Mouse (Mus musculus) liver, embryonic 14.5 days (tissue): ENCODE measurements around the gene Zfp296. TPM values are rescaled to one million over a fixed set of nuclear protein-coding genes. Genes with fewer than 3 reads are reported as not detected.

Experiments used
- ATAC-seq: fragments of 200-750 bp; cut with Nextera tagmentation; 2 replicates; pipeline ENCODE4 v1.8.0; 2017; ENCODE audit warnings: moderate number of reproducible peaks, mild to moderate bottlenecking, moderate library complexity; ENCODE audit not compliant: insufficient read depth
- DNase-seq, 3 experiments: peaks; one replicate each; pipeline ENCODE4 v3.0.0-alpha.2; 2012 to 2013; ENCODE audit warnings: low read depth in 3 of 3, low spot score in 3 of 3
- H3K27ac ChIP-seq: fragments of 300-500 bp; sonication (generic); 2 replicates; pipeline ENCODE4 v1.5.1; 2014; ENCODE audit warnings: moderate library complexity, mild to moderate bottlenecking, control low read depth, inconsistent platforms
- H3K27me3 ChIP-seq: fragments of 300-500 bp; sonication (generic); 2 replicates; pipeline ENCODE4 v1.6.1; 2014; ENCODE audit warnings: mild to moderate bottlenecking, low read length, moderate library complexity; ENCODE audit not compliant: control insufficient read depth, insufficient read depth
- H3K36me3 ChIP-seq: fragments of 300-500 bp; sonication (generic); replicated peaks from 2 replicates; pipeline ENCODE4 v1.6.1; 2014; ENCODE audit warnings: low read depth; ENCODE audit not compliant: control insufficient read depth, insufficient read depth
- H3K4me1 ChIP-seq, 2 experiments: fragments of 200-500 bp in 1 of 2; fragments of 300-500 bp in 1 of 2; sonication (generic) in 1 of 2; replicated peaks; 2 replicates each; pipeline ENCODE4 v1.6.1; 2012 to 2014; ENCODE audit warnings: antibody characterized with exemption in 1 of 2, inconsistent platforms in 1 of 2, low read length in 1 of 2; ENCODE audit not compliant: control insufficient read depth in 2 of 2, insufficient read depth in 2 of 2
- H3K4me2 ChIP-seq: fragments of 300-500 bp; sonication (generic); 2 replicates; pipeline ENCODE4 v1.6.1; 2014; ENCODE audit warnings: low read depth, mild to moderate bottlenecking, control low read depth, moderate library complexity
- H3K4me3 ChIP-seq, 2 experiments: fragments of 200-500 bp in 1 of 2; fragments of 300-500 bp in 1 of 2; sonication (generic) in 1 of 2; 2 replicates each; pipeline ENCODE4 v1.5.1; 2012 to 2014; ENCODE audit warnings: low read depth in 2 of 2, low read length in 2 of 2, mild to moderate bottlenecking in 2 of 2, control low read depth in 1 of 2, inconsistent platforms in 1 of 2, moderate library complexity in 1 of 2; ENCODE audit not compliant: insufficient read depth in 1 of 2
- H3K9ac ChIP-seq: fragments of 300-500 bp; sonication (generic); replicated peaks from 2 replicates; pipeline ENCODE4 v1.6.1; 2014; ENCODE audit warnings: mild to moderate bottlenecking, control low read depth, moderate library complexity
- H3K9me3 ChIP-seq: fragments of 300-500 bp; sonication (generic); 2 replicates; pipeline ENCODE4 v1.6.1; 2016; ENCODE audit warnings: low read length, mixed read lengths; ENCODE audit not compliant: control insufficient read depth
- CTCF ChIP-seq: IDR thresholded peaks from 2 replicates; pipeline ENCODE4 v1.5.1; 2016; ENCODE audit warnings: antibody characterized with exemption, low read depth, control low read depth
- EP300 ChIP-seq: IDR thresholded peaks from 2 replicates; pipeline ENCODE4 v1.6.1; 2016; ENCODE audit warnings: antibody characterized with exemption, low read depth
- WGBS: fragments of 180-500 bp; shearing (Covaris S2); extraction: QIAGEN DNeasy Blood & Tissue Kit; methylation state at CpG from one replicate; pipeline ENCODE4 v1.1.7; 2014; ENCODE audit not compliant: insufficient replicate concordance; 5-methylcytosine and 5-hydroxymethylcytosine counted together
- polyA plus RNA-seq, 2 experiments: library from polyadenylated mRNA; depleted of rRNA in 1 of 2; stranded (reverse) in 1 of 2; unstranded in 1 of 2; fragments of >200 nt; fragmentation: Nextera tagmentation in 1 of 2; extraction: Ambion mirVana in 1 of 2; gene quantifications; 2 replicates each; pipeline versions ENCODE4 v1.2.1 to v1.2.3; 2012 to 2014

Gene Zfp296
- polyA plus RNA-seq, 2 experiments: 0.41 to 0.66 TPM

GRCm38 (mm10) chr7:19541681-19542154, 35.4 kb upstream of the Zfp296 start:
- H3K9me3 ChIP-seq: no peaks in the 10 kb centered on the region
- no peak overlapping the region for H3K4me3 ChIP-seq
- TF ChIP-seq CTCF (no peak), EP300 (no peak)
- no peak for DNase-seq
- no peaks in the 10 kb centered on the region; the same call in none of the 2 replicates for H3K36me3 ChIP-seq
- H3K4me2 ChIP-seq: no peak overlapping the region
- ATAC-seq: no peak
- H3K4me1 ChIP-seq: peaks cover 0 to 8% of the 10 kb centered on the region in 2 experiments
- H3K27ac ChIP-seq: no peak overlapping the region
- H3K27me3 ChIP-seq: no peaks in the 10 kb centered on the region
- WGBS: 76% methylated on average over 7 of the region's 7 CpGs
- no peak overlapping the region for H3K9ac ChIP-seq

GRCm38 (mm10) chr7:19542155-19542691, 34.9 kb upstream of the Zfp296 start:
- Histone ChIP-seq H3K4me3 (no peak overlapping the region), H3K9me3 (no peaks in the 10 kb centered on the region), H3K4me2 (no peak overlapping the region), H3K36me3 (no peaks in the 10 kb centered on the region; the same call in none of the 2 replicates), H3K9ac (no peak overlapping the region), H3K4me1 (peaks cover 0 to 9% of the 10 kb centered on the region in 2 experiments), H3K27ac (no peak overlapping the region), H3K27me3 (no peaks in the 10 kb centered on the region)
- TF ChIP-seq EP300 (no peak), CTCF (no peak)
- DNase-seq (no peak), ATAC-seq (no peak)
- 61% methylated on average over 8 of the region's 8 CpGs for WGBS

- 45% methylated on average over 6 of the region's 6 CpGs for WGBS
- Histone ChIP-seq H3K4me1 (peaks cover 0 to 9% of the 10 kb centered on the region in 2 experiments), H3K27me3 (no peaks in the 10 kb centered on the region), H3K9ac (no peak overlapping the region), H3K36me3 (no peaks in the 10 kb centered on the region; the same call in none of the 2 replicates), H3K4me3 (no peak overlapping the region), H3K4me2 (no peak overlapping the region), H3K9me3 (no peaks in the 10 kb centered on the region), H3K27ac (no peak overlapping the region)
- DNase-seq: no peak
- no peak for ATAC-seq
- TF ChIP-seq CTCF (peak; percentile 73), EP300 (no peak)
These were observed 33.5 kb upstream of the Zfp296 start for GRCm38 (mm10) chr7:19543584-19543983.

GRCm38 (mm10) chr7:19546007-19546406, 31.1 kb upstream of the Zfp296 start:
- Histone ChIP-seq H3K4me3 (no peak overlapping the region), H3K4me2 (no peak overlapping the region), H3K27me3 (no peaks in the 10 kb centered on the region), H3K27ac (no peak overlapping the region), H3K4me1 (peaks cover 0 to 11% of the 10 kb centered on the region in 2 experiments), H3K36me3 (no peaks in the 10 kb centered on the region; the same call in 1 of the 2 replicates), H3K9me3 (no peaks in the 10 kb centered on the region), H3K9ac (no peak overlapping the region)
- DNase-seq: no peak
- 74% methylated on average over 3 of the region's 3 CpGs for WGBS
- no peak for TF ChIP-seq EP300
- no peak for TF ChIP-seq CTCF
- no peak for ATAC-seq

- TF ChIP-seq EP300: no peak
- TF ChIP-seq CTCF: no peak
- Histone ChIP-seq H3K36me3 (no peaks in the 10 kb centered on the region; the same call in 1 of the 2 replicates), H3K4me3 (no peak overlapping the region), H3K27me3 (no peaks in the 10 kb centered on the region), H3K27ac (no peak overlapping the region), H3K4me1 (peaks cover 0 to 16% of the 10 kb centered on the region in 2 experiments), H3K9ac (no peak overlapping the region), H3K9me3 (no peaks in the 10 kb centered on the region), H3K4me2 (no peak overlapping the region)
- no peak for DNase-seq
- WGBS: 79% methylated on average over 2 of the region's 2 CpGs
- no peak for ATAC-seq
These were observed 29.6 kb upstream of the Zfp296 start for GRCm38 (mm10) chr7:19547344-19547969.
